Mouse (Mus musculus) T-helper 17 cell (primary cell): ENCODE measurements around the gene Scn8a.

Experiments
- in situ Hi-C, 2 experiments: fragments of 300-600 bp; cut with MboI, MseI; formaldehyde crosslinking; loops; 1 replicate in 1 of 2; 2 replicates in 1 of 2; pipeline ENCODE4 v1.15.1; 2025; ENCODE audit warnings: high pct_unique_total_duplicates in 2 of 2

Scn8a gene

GRCm38 (mm10) chr15:100952292-100952691, 82.6 kb downstream of the Scn8a start:
- in situ Hi-C loops, result no loop called here

- in situ Hi-C loops, result no loop called here
Measured at GRCm38 (mm10) chr15:100952854-100953253, 83.2 kb downstream of the Scn8a start.

- in situ Hi-C loops, result no loop called here
Measured at GRCm38 (mm10) chr15:100953955-100954354, 84.3 kb downstream of the Scn8a start.

- in situ Hi-C loops, result no loop called here
Measured at GRCm38 (mm10) chr15:100954751-100955150, 85.1 kb downstream of the Scn8a start.

- in situ Hi-C loops, result no loop called here
Measured at GRCm38 (mm10) chr15:100960958-100961357, 91.3 kb downstream of the Scn8a start.

GRCm38 (mm10) chr15:100961561-100961960, 91.9 kb downstream of the Scn8a start:
- in situ Hi-C loops, result no loop called here

- in situ Hi-C loops, result no loop called here
Measured at GRCm38 (mm10) chr15:100971443-100971842, 101.8 kb downstream of the Scn8a start.

GRCm38 (mm10) chr15:100972795-100973194, 103.1 kb downstream of the Scn8a start:
- in situ Hi-C loops, result no loop called here

- in situ Hi-C loops, result no loop called here
Measured at GRCm38 (mm10) chr15:100974679-100975078, 105.0 kb downstream of the Scn8a start.

- in situ Hi-C loops, result no loop called here
Measured at GRCm38 (mm10) chr15:100983427-100984153, 113.9 kb downstream of the Scn8a start.

GRCm38 (mm10) chr15:100984154-100984893, 114.7 kb downstream of the Scn8a start:
- in situ Hi-C loops, result no loop called here

GRCm38 (mm10) chr15:100986479-100986878, 116.8 kb downstream of the Scn8a start:
- in situ Hi-C loops, result no loop called here

GRCm38 (mm10) chr15:100987031-100987430, 117.4 kb downstream of the Scn8a start:
- in situ Hi-C loops, result no loop called here

- in situ Hi-C loops, result no loop called here
Measured at GRCm38 (mm10) chr15:100990283-100990682, 120.6 kb downstream of the Scn8a start.

- in situ Hi-C loops, result no loop called here
Measured at GRCm38 (mm10) chr15:100997090-100997489, 127.4 kb downstream of the Scn8a start.

- in situ Hi-C loops, result no loop called here
Measured at GRCm38 (mm10) chr15:101001685-101002084, 132.0 kb downstream of the Scn8a start.

- in situ Hi-C loops, result no loop called here
Measured at GRCm38 (mm10) chr15:101002466-101002865, 132.8 kb downstream of the Scn8a start.

GRCm38 (mm10) chr15:101004538-101004937, 134.9 kb downstream of the Scn8a start:
- in situ Hi-C loops, result no loop called here

- in situ Hi-C loops, result no loop called here
Measured at GRCm38 (mm10) chr15:101005717-101006116, 136.1 kb downstream of the Scn8a start.

- in situ Hi-C loops, result no loop called here
Measured at GRCm38 (mm10) chr15:101006251-101007040, 136.8 kb downstream of the Scn8a start.

- in situ Hi-C loops, result no loop called here
Measured at GRCm38 (mm10) chr15:101007236-101007635, 137.6 kb downstream of the Scn8a start.

- in situ Hi-C loops, result no loop called here
Measured at GRCm38 (mm10) chr15:101008386-101009010, 138.8 kb downstream of the Scn8a start.
